Mouse (Mus musculus) liver, embryonic 14.5 days (tissue): ENCODE results near the gene Cldn9. TPM values are rescaled to one million over a fixed set of nuclear protein-coding genes. Genes with fewer than 3 reads are reported as not detected.

Source experiments
- ATAC-seq: fragments of 200-750 bp; cut with Nextera tagmentation; 2 replicates; pipeline ENCODE4 v1.8.0; 2017; ENCODE audit warnings: moderate number of reproducible peaks, mild to moderate bottlenecking, moderate library complexity; ENCODE audit not compliant: insufficient read depth
- DNase-seq, 3 experiments: peaks; one replicate each; pipeline ENCODE4 v3.0.0-alpha.2; 2012 to 2013; ENCODE audit warnings: low read depth in 3 of 3, low spot score in 3 of 3
- H3K27ac ChIP-seq: fragments of 300-500 bp; sonication (generic); 2 replicates; pipeline ENCODE4 v1.5.1; 2014; ENCODE audit warnings: moderate library complexity, mild to moderate bottlenecking, control low read depth, inconsistent platforms
- H3K27me3 ChIP-seq: fragments of 300-500 bp; sonication (generic); 2 replicates; pipeline ENCODE4 v1.6.1; 2014; ENCODE audit warnings: mild to moderate bottlenecking, low read length, moderate library complexity; ENCODE audit not compliant: control insufficient read depth, insufficient read depth
- H3K36me3 ChIP-seq: fragments of 300-500 bp; sonication (generic); replicated peaks from 2 replicates; pipeline ENCODE4 v1.6.1; 2014; ENCODE audit warnings: low read depth; ENCODE audit not compliant: control insufficient read depth, insufficient read depth
- H3K4me1 ChIP-seq, 2 experiments: fragments of 200-500 bp in 1 of 2; fragments of 300-500 bp in 1 of 2; sonication (generic) in 1 of 2; replicated peaks; 2 replicates each; pipeline ENCODE4 v1.6.1; 2012 to 2014; ENCODE audit warnings: antibody characterized with exemption in 1 of 2, inconsistent platforms in 1 of 2, low read length in 1 of 2; ENCODE audit not compliant: control insufficient read depth in 2 of 2, insufficient read depth in 2 of 2
- H3K4me2 ChIP-seq: fragments of 300-500 bp; sonication (generic); 2 replicates; pipeline ENCODE4 v1.6.1; 2014; ENCODE audit warnings: low read depth, mild to moderate bottlenecking, control low read depth, moderate library complexity
- H3K4me3 ChIP-seq, 2 experiments: fragments of 200-500 bp in 1 of 2; fragments of 300-500 bp in 1 of 2; sonication (generic) in 1 of 2; 2 replicates each; pipeline ENCODE4 v1.5.1; 2012 to 2014; ENCODE audit warnings: low read depth in 2 of 2, low read length in 2 of 2, mild to moderate bottlenecking in 2 of 2, control low read depth in 1 of 2, inconsistent platforms in 1 of 2, moderate library complexity in 1 of 2; ENCODE audit not compliant: insufficient read depth in 1 of 2
- H3K9ac ChIP-seq: fragments of 300-500 bp; sonication (generic); replicated peaks from 2 replicates; pipeline ENCODE4 v1.6.1; 2014; ENCODE audit warnings: mild to moderate bottlenecking, control low read depth, moderate library complexity
- H3K9me3 ChIP-seq: fragments of 300-500 bp; sonication (generic); 2 replicates; pipeline ENCODE4 v1.6.1; 2016; ENCODE audit warnings: low read length, mixed read lengths; ENCODE audit not compliant: control insufficient read depth
- CTCF ChIP-seq: IDR thresholded peaks from 2 replicates; pipeline ENCODE4 v1.5.1; 2016; ENCODE audit warnings: antibody characterized with exemption, low read depth, control low read depth
- EP300 ChIP-seq: IDR thresholded peaks from 2 replicates; pipeline ENCODE4 v1.6.1; 2016; ENCODE audit warnings: antibody characterized with exemption, low read depth
- WGBS: fragments of 180-500 bp; shearing (Covaris S2); extraction: QIAGEN DNeasy Blood & Tissue Kit; methylation state at CpG from one replicate; pipeline ENCODE4 v1.1.7; 2014; ENCODE audit not compliant: insufficient replicate concordance; 5-methylcytosine and 5-hydroxymethylcytosine counted together
- polyA plus RNA-seq, 2 experiments: library from polyadenylated mRNA; depleted of rRNA in 1 of 2; stranded (reverse) in 1 of 2; unstranded in 1 of 2; fragments of >200 nt; fragmentation: Nextera tagmentation in 1 of 2; extraction: Ambion mirVana in 1 of 2; gene quantifications; 2 replicates each; pipeline versions ENCODE4 v1.2.1 to v1.2.3; 2012 to 2014

The Cldn9 gene
- polyA plus RNA-seq, 2 experiments = 0.04 TPM; not detected in 1

GRCm38 (mm10) chr17:23661526-23661925, 22.3 kb downstream of the Cldn9 start:
- Histone ChIP-seq H3K9ac (no peak overlapping the region), H3K4me1 (no peaks in the 10 kb centered on the region), H3K9me3 (no peaks in the 10 kb centered on the region), H3K27ac (no peak overlapping the region), H3K27me3 (peaks cover 19% of the 10 kb centered on the region), H3K4me3 (no peak overlapping the region), H3K36me3 (no peaks in the 10 kb centered on the region), H3K4me2 (no peak overlapping the region)
- TF ChIP-seq EP300 (no peak), CTCF (peak; percentile 80)
- 0% methylated on average over 9 of the region's 9 CpGs for WGBS
- DNase-seq (no peak), ATAC-seq (no peak)

DNA sequence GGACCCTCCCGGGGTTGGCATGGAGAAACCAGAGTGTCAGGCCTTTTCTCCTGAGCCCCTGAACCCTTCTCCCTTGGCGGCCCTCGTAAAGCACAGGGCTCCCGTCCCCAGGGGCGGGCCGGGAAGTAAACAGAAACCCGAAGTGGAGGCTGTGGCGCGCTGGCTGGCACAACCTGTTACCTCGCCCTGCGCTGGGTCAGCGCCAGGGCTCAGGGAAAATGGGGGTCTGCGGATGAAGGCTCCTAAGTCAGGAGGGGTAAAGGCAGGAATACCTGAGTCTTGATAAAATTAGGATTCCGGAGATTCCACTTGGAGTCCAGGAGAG, 23.0 kb downstream of the Cldn9 start:
- Histone ChIP-seq H3K36me3 (no peaks in the 10 kb centered on the region), H3K9ac (no peak overlapping the region), H3K27ac (no peak overlapping the region), H3K4me1 (no peaks in the 10 kb centered on the region), H3K9me3 (no peaks in the 10 kb centered on the region), H3K4me2 (peak overlapping the region; percentile 21), H3K4me3 (no peak overlapping the region), H3K27me3 (peaks cover 19% of the 10 kb centered on the region)
- TF ChIP-seq CTCF = no peak
- TF ChIP-seq EP300 = no peak
- DNase-seq = no peak
- 3% methylated on average over 14 of the region's 14 CpGs for WGBS
- ATAC-seq = no peak

GRCm38 (mm10) chr17:23660117-23660875, 23.5 kb downstream of the Cldn9 start, which contains the start of gene Bicdl2:
Bicdl2 (plus strand) TSS chr17:23660506.
- Histone ChIP-seq H3K9me3 (no peaks in the 10 kb centered on the region), H3K27me3 (peaks cover 19% of the 10 kb centered on the region), H3K4me1 (no peaks in the 10 kb centered on the region), H3K9ac (no peak within 1 kb of the TSS), H3K4me2 (peak within 1 kb of the TSS; percentile 21), H3K4me3 (no peak within 1 kb of the TSS), H3K27ac (no peak within 1 kb of the TSS), H3K36me3 (no peaks in the 10 kb centered on the region)
- 8% methylated on average over 27 of the region's 27 CpGs for WGBS
- no peak for ATAC-seq
- peak; percentile 87 for TF ChIP-seq CTCF
- TF ChIP-seq EP300 = no peak
- no peak for DNase-seq

DNA sequence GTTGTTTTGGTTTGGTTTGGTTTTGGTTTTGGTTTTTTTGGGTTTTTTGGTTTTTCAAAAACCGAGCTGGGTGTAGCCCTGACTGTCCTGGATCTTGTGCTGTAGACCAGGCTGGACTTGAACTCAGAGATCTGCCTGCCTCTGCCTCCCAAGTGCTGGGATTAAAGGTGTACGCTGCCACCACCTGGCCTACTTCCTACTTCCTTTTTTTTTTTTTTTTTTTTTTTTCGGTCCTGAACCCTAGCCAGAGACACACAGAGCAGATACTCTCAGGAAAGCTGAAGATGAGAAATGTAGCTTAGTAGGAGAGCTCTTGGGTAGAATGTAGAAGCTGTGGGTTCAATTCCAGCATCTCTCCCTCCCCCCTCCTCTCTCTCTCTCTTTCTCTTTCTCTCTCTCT, 25.4 kb downstream of the Cldn9 start:
- Histone ChIP-seq H3K9me3 (no peaks in the 10 kb centered on the region), H3K4me1 (no peaks in the 10 kb centered on the region), H3K27ac (no peak overlapping the region), H3K4me3 (no peak overlapping the region), H3K27me3 (peaks cover 19% of the 10 kb centered on the region), H3K4me2 (no peak overlapping the region), H3K36me3 (no peaks in the 10 kb centered on the region), H3K9ac (no peak overlapping the region)
- WGBS = 61% methylated on average over 3 of the region's 3 CpGs
- DNase-seq (no peak), ATAC-seq (no peak)
- TF ChIP-seq EP300 = no peak
- no peak for TF ChIP-seq CTCF

GRCm38 (mm10) chr17:23654410-23654809, 29.4 kb downstream of the Cldn9 start:
- no peak for DNase-seq
- no peak overlapping the region for H3K27ac ChIP-seq
- WGBS = 42% methylated on average over 2 of the region's 2 CpGs
- TF ChIP-seq EP300 (no peak), CTCF (no peak)
- H3K27me3 ChIP-seq = no peaks in the 10 kb centered on the region; the same call in 1 of the 2 replicates
- H3K9me3 ChIP-seq = no peaks in the 10 kb centered on the region
- H3K4me3 ChIP-seq = no peak overlapping the region
- no peak overlapping the region for H3K4me2 ChIP-seq
- H3K4me1 ChIP-seq = no peaks in the 10 kb centered on the region
- H3K36me3 ChIP-seq = no peaks in the 10 kb centered on the region
- H3K9ac ChIP-seq = no peak overlapping the region
- ATAC-seq = no peak
